Mouse (Mus musculus) cerebellum, adult 2 months (tissue): ENCODE data around the gene Olfr616.

ENCODE experiments used
- CTCF ChIP-seq: fragments of 200-500 bp; IDR thresholded peaks from 2 replicates; pipeline ENCODE4 v1.5.1; 2011; ENCODE audit warnings: low read depth, mild to moderate bottlenecking, control low read depth, low read length, moderate library complexity, borderline replicate concordance; ENCODE audit not compliant: insufficient read depth
- POLR2A ChIP-seq: fragments of 200-500 bp; IDR thresholded peaks from 2 replicates; pipeline ENCODE4 v1.6.1; 2011; ENCODE audit warnings: low read length, control low read depth, borderline replicate concordance; ENCODE audit not compliant: insufficient read depth

DNA sequence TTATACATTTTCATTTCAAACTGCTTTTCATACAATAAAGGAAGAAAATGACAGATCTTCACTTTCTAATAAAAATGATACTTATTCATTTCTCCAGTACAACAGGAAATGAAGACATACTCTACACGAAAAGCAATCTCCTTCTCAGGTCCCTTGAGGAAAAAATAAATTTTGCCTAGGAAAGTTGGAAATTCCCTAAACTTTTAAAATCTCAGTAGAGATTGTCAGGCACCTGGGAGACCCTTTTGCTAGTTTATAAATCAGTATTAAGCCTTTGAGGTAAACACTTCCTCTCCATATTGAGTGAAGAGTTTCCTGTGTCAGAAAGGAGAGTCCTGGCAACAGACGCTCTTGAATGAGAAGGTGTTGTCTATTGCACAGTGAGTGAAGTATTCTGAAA lies 21.2 kb downstream of the Olfr616 start, which contains the start of gene Olfr613:
- no peak for TF ChIP-seq CTCF
- TF ChIP-seq POLR2A = no peak
